Mouse (Mus musculus) lung, embryonic 16.5 days (tissue): ENCODE measurements around the gene Fgfr2. TPM values are rescaled to one million over a fixed set of nuclear protein-coding genes. Genes with fewer than 3 reads are reported as not detected.

ENCODE experiments used
- ATAC-seq: fragments of 200-750 bp; cut with Nextera tagmentation; 2 replicates; pipeline ENCODE4 v1.8.0; 2017; ENCODE audit warnings: low read depth, mild to moderate bottlenecking, moderate library complexity
- H3K27ac ChIP-seq: fragments of 300-500 bp; sonication (generic); 2 replicates; pipeline ENCODE4 v1.5.1; 2014; ENCODE audit warnings: mild to moderate bottlenecking, control low read depth, low read length
- H3K27me3 ChIP-seq: fragments of 300-500 bp; sonication (generic); 2 replicates; pipeline ENCODE4 v1.6.1; 2014; ENCODE audit warnings: low read depth, low read length, mixed read lengths; ENCODE audit not compliant: control insufficient read depth, insufficient read depth
- H3K36me3 ChIP-seq: fragments of 300-500 bp; sonication (generic); 2 replicates; pipeline ENCODE4 v1.6.1; 2014; ENCODE audit warnings: low read length; ENCODE audit not compliant: control insufficient read depth, insufficient read depth
- H3K4me1 ChIP-seq: fragments of 300-500 bp; sonication (generic); replicated peaks from 2 replicates; pipeline ENCODE4 v1.6.1; 2014; ENCODE audit warnings: low read length, mixed read lengths; ENCODE audit not compliant: control insufficient read depth, insufficient read depth
- H3K4me2 ChIP-seq: fragments of 300-500 bp; sonication (generic); 2 replicates; pipeline ENCODE4 v1.6.1; 2014; ENCODE audit warnings: low read depth, low read length, control low read depth
- H3K4me3 ChIP-seq: fragments of 300-500 bp; sonication (generic); 2 replicates; pipeline ENCODE4 v1.5.1; 2014; ENCODE audit warnings: mild to moderate bottlenecking, low read length, control low read depth
- H3K9ac ChIP-seq: fragments of 300-500 bp; sonication (generic); 2 replicates; pipeline ENCODE4 v1.6.1; 2014; ENCODE audit warnings: low read length, control low read depth
- H3K9me3 ChIP-seq: fragments of 300-500 bp; sonication (generic); 2 replicates; pipeline ENCODE4 v1.6.1; 2016; ENCODE audit warnings: low read length; ENCODE audit not compliant: control insufficient read depth
- WGBS: fragments of 180-500 bp; shearing (Covaris S2); extraction: QIAGEN DNeasy Blood & Tissue Kit; methylation state at CpG from one replicate; pipeline ENCODE4 v1.1.7; 2014; 5-methylcytosine and 5-hydroxymethylcytosine counted together
- polyA plus RNA-seq: library from polyadenylated mRNA; unstranded; fragments of >200 nt; fragmentation: Nextera tagmentation; extraction: Ambion mirVana; gene quantifications from 2 replicates; pipeline ENCODE4 v1.2.1, GENCODE M21; 2015

Gene Fgfr2
- polyA plus RNA-seq, 1 experiment from 2014 or later, result 175 TPM

DNA sequence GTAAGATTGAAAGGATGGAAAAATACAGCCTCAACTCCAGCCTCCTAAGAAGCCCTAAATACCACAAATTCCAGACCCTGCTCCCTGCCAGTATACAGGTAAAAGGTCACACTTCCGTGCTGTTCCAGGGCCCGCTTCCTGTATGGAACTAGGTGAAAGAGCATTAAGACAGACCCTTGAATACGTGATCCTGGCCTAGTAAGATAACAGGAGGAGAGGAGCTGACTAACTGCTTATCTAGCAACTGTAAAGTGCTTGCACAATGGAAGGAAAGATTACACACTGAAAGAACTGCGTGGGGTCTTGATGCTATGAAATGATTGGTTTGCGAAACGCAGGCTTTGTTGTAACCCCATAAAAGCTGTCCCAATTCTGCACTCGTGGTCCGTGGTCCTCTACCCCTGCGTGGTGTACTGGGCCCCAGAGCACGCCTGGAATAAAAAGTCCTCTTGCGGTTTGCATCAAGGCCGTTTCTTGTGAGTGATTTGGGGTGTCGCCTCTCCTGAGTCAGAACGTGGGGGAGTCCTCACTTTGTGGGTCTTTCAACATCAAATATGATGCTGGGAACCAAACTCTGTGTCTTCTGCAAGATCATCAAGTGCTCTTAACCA, 2602.2 kb downstream of the Fgfr2 start:
- WGBS, result 79% methylated on average over 14 of the region's 14 CpGs
- H3K27me3 ChIP-seq, result no peaks in the 10 kb centered on the region
- no peak overlapping the region for H3K4me2 ChIP-seq
- no peaks in the 10 kb centered on the region; the same call in 1 of the 2 replicates for H3K9me3 ChIP-seq
- H3K27ac ChIP-seq, result peak overlapping the region; percentile 99
- H3K36me3 ChIP-seq, result no peaks in the 10 kb centered on the region
- peaks cover 11% of the 10 kb centered on the region for H3K4me1 ChIP-seq
- ATAC-seq, result no peak
- H3K9ac ChIP-seq, result no peak overlapping the region; the same call in 1 of the 2 replicates
- H3K4me3 ChIP-seq, result no peak overlapping the region

GRCm38 (mm10) chr7:130520049-130520425, 2603.1 kb downstream of the Fgfr2 start, which contains the start of gene Ate1:
Ate1 (minus strand) TSS chr7:130520369.
- peaks cover 11% of the 10 kb centered on the region for H3K4me1 ChIP-seq
- 10% methylated on average over 20 of the region's 20 CpGs for WGBS
- peak within 1 kb of the TSS; percentile 98 for H3K9ac ChIP-seq
- peak within 1 kb of the TSS; percentile 91 for H3K4me2 ChIP-seq
- no peaks in the 10 kb centered on the region for H3K36me3 ChIP-seq
- no peak for ATAC-seq
- peak within 1 kb of the TSS; percentile 99 for H3K27ac ChIP-seq
- peak within 1 kb of the TSS; percentile 92 for H3K4me3 ChIP-seq
- H3K27me3 ChIP-seq, result no peaks in the 10 kb centered on the region
- H3K9me3 ChIP-seq, result no peaks in the 10 kb centered on the region; the same call in 1 of the 2 replicates

GRCm38 (mm10) chr7:130519096-130520048, 2603.8 kb downstream of the Fgfr2 start:
- Histone ChIP-seq H3K4me1 (peaks cover 11% of the 10 kb centered on the region), H3K27ac (peak overlapping the region; percentile 99), H3K9me3 (no peaks in the 10 kb centered on the region; the same call in 1 of the 2 replicates), H3K4me2 (peak overlapping the region; percentile 91), H3K36me3 (no peaks in the 10 kb centered on the region), H3K9ac (peak overlapping the region; percentile 98), H3K27me3 (no peaks in the 10 kb centered on the region), H3K4me3 (peak overlapping the region; percentile 92)
- ATAC-seq, result peak; percentile 99
- under 1% methylated on average over 84 of the region's 90 CpGs for whole genome bisulfite sequencing

GRCm38 (mm10) chr7:130518213-130519095, 2604.7 kb downstream of the Fgfr2 start:
- no peak for ATAC-seq

DNA sequence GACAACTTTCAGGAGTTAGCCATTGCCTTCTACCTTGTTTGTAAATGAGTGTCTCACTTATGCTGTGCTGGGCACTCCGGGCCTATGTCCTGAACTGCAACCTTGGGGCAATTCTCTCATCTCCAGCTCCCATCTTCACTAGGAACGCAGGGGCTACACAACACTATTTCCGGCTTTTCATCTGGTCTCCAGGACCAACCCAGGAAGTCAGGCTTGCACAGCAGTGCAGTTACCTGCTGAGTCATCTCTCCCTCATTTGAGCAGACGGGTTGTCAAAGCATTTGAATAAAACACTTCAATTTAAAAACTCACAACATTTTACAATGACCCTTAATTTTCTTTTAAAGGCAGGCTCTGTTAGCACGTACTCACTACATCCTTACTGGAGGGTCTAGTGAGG, 2612.9 kb downstream of the Fgfr2 start:
- WGBS, result 90% methylated on average over 5 of the region's 5 CpGs
- no peak for ATAC-seq

More at GRCm38 (mm10) chr7:130518213-130519095, 2604.7 kb downstream of the Fgfr2 start:
- Histone ChIP-seq H3K27me3 (no peaks in the 10 kb centered on the region), H3K27ac (peak overlapping the region; percentile 99), H3K4me2 (peak overlapping the region; percentile 77), H3K9ac (peak overlapping the region; percentile 98), H3K4me1 (peaks cover 11% of the 10 kb centered on the region), H3K9me3 (no peaks in the 10 kb centered on the region; the same call in 1 of the 2 replicates), H3K4me3 (peak overlapping the region; percentile 92), H3K36me3 (no peaks in the 10 kb centered on the region)
- 20% methylated on average over 26 of the region's 26 CpGs for WGBS

DNA sequence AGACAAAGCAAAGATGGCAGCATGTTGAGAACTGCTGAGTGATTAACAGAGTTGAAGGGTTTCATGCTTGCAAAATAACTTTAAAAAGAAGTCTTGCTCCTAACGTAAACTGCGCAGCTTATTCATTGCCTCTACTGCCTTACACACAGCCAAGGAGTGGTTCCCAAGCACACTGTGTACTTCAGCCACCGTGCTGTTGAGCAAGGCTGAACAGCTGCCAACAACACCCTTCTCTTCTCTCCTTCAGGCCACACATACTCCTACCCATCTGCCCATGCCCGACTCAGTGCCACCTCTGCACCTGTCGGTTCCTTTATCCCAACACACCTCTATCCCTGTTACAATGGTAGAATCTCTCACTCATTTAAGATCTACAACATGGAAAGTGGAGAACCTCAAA, 2620.1 kb downstream of the Fgfr2 start:
- H3K36me3 ChIP-seq, result peaks cover 36% of the 10 kb centered on the region
- ATAC-seq, result no peak
- WGBS, result 87% methylated on average over 5 of the region's 5 CpGs

More for the DNA sequence above, 2612.9 kb downstream of the Fgfr2 start:
- Histone ChIP-seq H3K27me3 (no peaks in the 10 kb centered on the region), H3K4me1 (no peaks in the 10 kb centered on the region), H3K4me2 (no peak overlapping the region), H3K27ac (no peak overlapping the region), H3K4me3 (no peak overlapping the region), H3K36me3 (peaks cover 24% of the 10 kb centered on the region), H3K9ac (no peak overlapping the region), H3K9me3 (no peaks in the 10 kb centered on the region)

GRCm38 (mm10) chr7:130501499-130501898, 2621.7 kb downstream of the Fgfr2 start:
- H3K27me3 ChIP-seq, result no peaks in the 10 kb centered on the region
- 75% methylated on average over 1 of the region's 1 CpGs for WGBS
- H3K4me3 ChIP-seq, result no peak overlapping the region
- no peaks in the 10 kb centered on the region for H3K9me3 ChIP-seq
- H3K9ac ChIP-seq, result no peak overlapping the region
- H3K4me1 ChIP-seq, result no peaks in the 10 kb centered on the region
- H3K27ac ChIP-seq, result no peak overlapping the region
- ATAC-seq, result no peak
- H3K4me2 ChIP-seq, result no peak overlapping the region
- H3K36me3 ChIP-seq, result peaks cover 24% of the 10 kb centered on the region

More for the DNA sequence above, 2620.1 kb downstream of the Fgfr2 start:
- Histone ChIP-seq H3K27me3 (no peaks in the 10 kb centered on the region), H3K4me2 (no peak overlapping the region), H3K4me1 (no peaks in the 10 kb centered on the region), H3K9me3 (no peaks in the 10 kb centered on the region), H3K27ac (no peak overlapping the region), H3K9ac (no peak overlapping the region), H3K4me3 (no peak overlapping the region)

DNA sequence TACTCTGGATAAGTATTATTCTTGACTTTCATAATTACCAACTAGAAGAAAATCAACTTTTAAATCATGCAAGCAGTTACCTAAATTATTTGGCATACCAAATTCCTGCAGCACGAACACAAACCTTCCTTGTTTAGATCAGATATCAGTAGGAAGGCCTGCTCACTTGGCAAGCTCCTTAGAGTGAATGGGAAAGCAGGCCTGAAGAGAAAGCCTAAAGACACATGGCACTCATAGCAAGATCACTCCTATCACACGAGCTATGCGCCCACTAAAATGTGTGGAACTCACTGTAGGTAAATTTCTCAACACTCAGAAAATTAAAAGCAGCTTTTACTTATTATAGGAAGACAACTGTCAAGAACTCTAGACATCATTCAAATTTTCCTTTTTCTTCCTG, 2629.8 kb downstream of the Fgfr2 start:
- no peak overlapping the region for H3K9ac ChIP-seq
- H3K4me1 ChIP-seq, result no peaks in the 10 kb centered on the region
- no peak overlapping the region for H3K4me3 ChIP-seq
- no peak for ATAC-seq
- WGBS, result 74% methylated on average over 3 of the region's 3 CpGs
- no peaks in the 10 kb centered on the region for H3K9me3 ChIP-seq
- H3K4me2 ChIP-seq, result no peak overlapping the region
- no peaks in the 10 kb centered on the region; the same call in 1 of the 2 replicates for H3K36me3 ChIP-seq
- H3K27ac ChIP-seq, result no peak overlapping the region
- H3K27me3 ChIP-seq, result no peaks in the 10 kb centered on the region
